Mouse (Mus musculus): Measurements from ENCODE around the gene 2410131K14Rik.

DNA sequence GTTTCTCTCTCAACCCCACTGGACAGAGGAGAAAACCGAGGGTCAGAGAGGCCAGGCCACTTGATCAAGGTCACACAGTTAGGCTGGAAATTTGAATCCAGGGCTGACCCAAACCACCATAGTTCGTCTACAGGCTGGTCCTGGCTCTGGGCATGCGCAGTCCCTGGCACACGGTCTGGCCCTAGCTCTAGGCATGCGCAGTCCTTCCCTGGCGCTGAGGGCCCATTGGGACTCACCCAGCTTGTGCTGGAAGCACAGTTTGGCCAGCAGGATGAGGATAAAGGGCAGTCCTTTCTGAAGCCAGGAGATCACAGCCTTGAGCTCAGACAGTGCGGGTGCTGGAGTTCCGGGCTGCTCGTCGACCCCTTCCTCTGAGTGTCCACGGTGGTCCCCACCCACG lies 8.1 kb upstream of the 2410131K14Rik start:
- TF ChIP-seq CTCF (IDR thresholded peaks at IDR 0.05; ENCODE audit: control insufficient read depth, insufficient read depth, insufficient replicate concordance, low read depth, low read length) (no peak), POLR2A (IDR thresholded peaks at IDR 0.05; ENCODE audit: control insufficient read depth, low read depth, low read length) (no peak)
